Mouse (Mus musculus) forebrain, embryonic 16.5 days (tissue): Measurements from ENCODE around the gene Gstm1. TPM values are rescaled to one million over a fixed set of nuclear protein-coding genes. Genes with fewer than 3 reads are reported as not detected.
A peak's percentile ranks its signal among the peaks of the same experiment; 100 is the strongest.

Experiments used
- ATAC-seq: fragments of 200-750 bp; cut with Nextera tagmentation; 2 replicates; pipeline ENCODE4 v1.8.0; 2017; ENCODE audit warnings: mild to moderate bottlenecking, moderate library complexity
- H3K27ac ChIP-seq: fragments of 300-500 bp; sonication (generic); 2 replicates; pipeline ENCODE4 v1.5.1; 2014; ENCODE audit warnings: low read length, control low read depth
- H3K27me3 ChIP-seq: fragments of 300-500 bp; sonication (generic); replicated peaks from 2 replicates; pipeline ENCODE4 v1.6.1; 2014; ENCODE audit warnings: low read length; ENCODE audit not compliant: control insufficient read depth, insufficient read depth
- H3K36me3 ChIP-seq: fragments of 300-500 bp; sonication (generic); 2 replicates; pipeline ENCODE4 v1.6.1; 2014; ENCODE audit not compliant: control insufficient read depth, insufficient read depth
- H3K4me1 ChIP-seq: fragments of 300-500 bp; sonication (generic); replicated peaks from 2 replicates; pipeline ENCODE4 v1.6.1; 2014; ENCODE audit warnings: low read length; ENCODE audit not compliant: control insufficient read depth, insufficient read depth
- H3K4me2 ChIP-seq: fragments of 300-500 bp; sonication (generic); 2 replicates; pipeline ENCODE4 v1.6.1; 2014; ENCODE audit warnings: mild to moderate bottlenecking, low read length, control low read depth
- H3K4me3 ChIP-seq: fragments of 300-500 bp; sonication (generic); replicated peaks from 2 replicates; pipeline ENCODE4 v1.5.1; 2014; ENCODE audit warnings: mild to moderate bottlenecking, low read length, control low read depth
- H3K9ac ChIP-seq: fragments of 300-500 bp; sonication (generic); replicated peaks from 2 replicates; pipeline ENCODE4 v1.6.1; 2014; ENCODE audit warnings: low read depth, low read length, control low read depth
- H3K9me3 ChIP-seq: fragments of 300-500 bp; sonication (generic); 2 replicates; pipeline ENCODE4 v1.6.1; 2016; ENCODE audit warnings: low read length; ENCODE audit not compliant: control insufficient read depth
- WGBS: fragments of 180-500 bp; shearing (Covaris S2); extraction: QIAGEN DNeasy Blood & Tissue Kit; methylation state at CpG from one replicate; pipeline ENCODE4 v1.1.7; 2014; 5-methylcytosine and 5-hydroxymethylcytosine counted together
- polyA plus RNA-seq: library from polyadenylated mRNA; unstranded; fragments of >200 nt; fragmentation: Nextera tagmentation; extraction: Ambion mirVana; gene quantifications from 2 replicates; pipeline ENCODE4 v1.2.1, GENCODE M21; 2015

The Gstm1 gene
- 67.2 and 74.1 TPM in 2 replicates for polyA plus RNA-seq

DNA sequence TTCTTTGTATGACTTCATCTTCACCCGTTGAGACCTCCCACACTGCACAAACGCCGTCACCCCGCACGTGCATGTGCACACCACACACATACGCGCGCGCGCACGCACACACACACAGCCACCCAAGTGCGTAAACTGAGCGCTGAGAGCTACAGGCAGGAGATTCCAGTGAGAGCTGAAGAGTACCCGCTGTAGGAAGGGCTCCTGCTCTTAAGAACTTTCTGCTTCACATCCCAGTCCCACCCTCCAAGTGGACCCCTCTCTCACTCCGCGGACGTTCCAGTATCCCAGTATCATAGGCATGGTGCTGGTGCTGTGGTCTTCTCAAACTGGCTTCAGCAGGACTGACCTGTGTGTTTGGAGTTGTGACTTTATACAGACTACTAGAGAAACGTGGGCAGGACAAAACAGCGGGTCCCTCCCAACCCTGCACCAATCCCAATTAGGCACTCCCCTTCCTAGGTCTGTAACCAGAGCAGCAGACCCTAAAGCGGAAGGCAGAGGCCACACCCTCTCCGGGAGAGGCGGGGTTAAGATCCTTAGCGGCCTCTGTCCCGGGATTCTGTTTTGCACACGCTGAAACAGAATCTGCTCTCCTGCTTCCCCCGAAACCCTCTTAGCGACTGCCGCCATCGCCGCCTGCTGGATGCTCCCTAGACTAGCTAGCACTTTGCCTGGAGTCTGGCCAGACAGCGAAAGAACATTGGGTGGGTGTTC lies at the start of gene Gstm1:
Gstm1 (minus strand) TSS at position 501 of the 717 bp plus-strand sequence.
- Histone ChIP-seq H3K4me3 (peak within 1 kb of the TSS; percentile 45), H3K4me1 (peaks cover 13% of the 10 kb centered on the region), H3K36me3 (no peaks in the 10 kb centered on the region), H3K9me3 (no peaks in the 10 kb centered on the region), H3K4me2 (peak within 1 kb of the TSS; percentile 72), H3K27me3 (no peaks in the 10 kb centered on the region), H3K9ac (peak within 1 kb of the TSS; percentile 48), H3K27ac (peak within 1 kb of the TSS; percentile 68)
- under 1% methylated on average over 31 of the region's 31 CpGs for WGBS
- ATAC-seq, result peak; percentile 96

DNA sequence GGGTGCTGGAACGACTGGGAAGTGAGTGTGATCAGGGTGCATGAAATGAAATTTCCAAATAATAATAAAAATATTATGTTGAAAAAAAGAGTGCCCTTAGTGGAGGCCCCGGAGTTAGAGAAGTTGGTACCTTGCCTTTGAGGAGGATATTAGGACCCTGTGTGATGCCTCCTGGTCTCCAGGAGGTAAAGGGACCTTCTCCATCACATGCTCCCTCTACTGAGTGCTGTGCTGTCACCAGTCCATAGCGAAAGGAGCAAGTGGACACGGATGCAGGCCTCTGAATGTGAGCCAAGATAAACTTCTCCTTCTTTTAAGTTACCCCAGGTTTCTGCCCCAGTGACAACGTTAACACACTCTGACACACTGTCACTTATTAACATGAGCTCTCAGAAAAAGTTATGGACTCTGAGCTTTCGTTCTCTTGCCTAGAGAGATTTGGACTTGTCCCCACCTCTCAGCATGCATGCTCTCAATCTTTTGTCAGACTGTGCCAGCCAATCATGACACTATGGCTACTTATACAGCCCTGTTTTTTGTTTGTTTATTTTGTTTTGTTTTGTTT lies 49.7 kb upstream of the Gstm1 start:
- ATAC-seq, result no peak
- Histone ChIP-seq H3K36me3 (no peaks in the 10 kb centered on the region), H3K27ac (no peak overlapping the region), H3K4me3 (no peak overlapping the region), H3K27me3 (no peaks in the 10 kb centered on the region), H3K9ac (no peak overlapping the region), H3K9me3 (no peaks in the 10 kb centered on the region), H3K4me1 (no peaks in the 10 kb centered on the region), H3K4me2 (no peak overlapping the region)
- WGBS, result 64% methylated on average over 6 of the region's 6 CpGs

DNA sequence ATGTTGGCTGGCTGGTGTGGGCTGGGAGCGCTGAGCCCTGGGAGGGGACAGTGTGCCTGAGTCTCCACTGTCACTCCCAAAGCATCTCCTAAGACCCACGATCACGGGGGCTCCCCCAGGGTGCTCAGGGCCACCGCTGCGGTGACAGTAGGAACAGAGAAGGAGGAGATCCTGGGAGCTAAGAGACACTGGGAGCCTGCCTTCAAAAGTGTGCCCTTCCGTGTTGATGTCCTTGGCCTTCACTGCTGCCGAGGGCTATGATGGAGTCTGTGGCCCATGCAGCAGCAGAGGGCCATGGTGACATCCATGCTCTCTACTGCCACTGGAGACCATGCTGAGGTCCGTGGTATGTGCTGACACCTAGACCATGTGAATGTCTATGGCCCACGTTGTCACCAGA lies 47.8 kb upstream of the Gstm1 start:
- WGBS, result 84% methylated on average over 9 of the region's 9 CpGs

DNA sequence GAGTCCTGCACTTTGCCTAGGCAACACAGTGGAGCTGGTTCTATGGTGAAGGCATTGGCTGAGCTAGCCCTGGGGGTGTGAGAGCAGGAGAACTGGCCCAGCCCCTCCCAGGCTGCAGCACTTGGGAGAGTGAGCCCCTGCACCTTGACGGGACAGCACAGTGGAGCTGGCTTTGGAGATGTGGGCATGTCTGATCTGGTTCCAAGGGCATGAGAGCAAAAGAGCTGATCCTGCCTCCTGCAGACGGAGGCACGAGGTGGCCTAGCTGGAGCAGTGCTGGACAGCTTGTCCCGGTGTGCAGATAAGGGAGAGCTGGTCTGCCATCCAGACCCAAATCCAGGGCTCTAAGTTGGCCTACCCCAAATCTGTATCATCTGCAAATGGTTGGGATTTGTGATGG lies 46.9 kb upstream of the Gstm1 start:
- WGBS, result 74% methylated on average over 4 of the region's 4 CpGs
- ATAC-seq, result no peak
- Histone ChIP-seq H3K4me1 (no peaks in the 10 kb centered on the region), H3K27me3 (no peaks in the 10 kb centered on the region), H3K27ac (no peak overlapping the region), H3K36me3 (no peaks in the 10 kb centered on the region), H3K9ac (no peak overlapping the region), H3K4me2 (no peak overlapping the region), H3K9me3 (no peaks in the 10 kb centered on the region), H3K4me3 (no peak overlapping the region)

More for the DNA sequence above, 47.8 kb upstream of the Gstm1 start:
- no peak overlapping the region for H3K4me2 ChIP-seq
- H3K4me3 ChIP-seq, result no peak overlapping the region
- no peaks in the 10 kb centered on the region for H3K4me1 ChIP-seq
- H3K9ac ChIP-seq, result no peak overlapping the region
- H3K9me3 ChIP-seq, result no peaks in the 10 kb centered on the region
- H3K27ac ChIP-seq, result no peak overlapping the region
- ATAC-seq, result no peak
- no peaks in the 10 kb centered on the region for H3K27me3 ChIP-seq
- no peaks in the 10 kb centered on the region for H3K36me3 ChIP-seq

DNA sequence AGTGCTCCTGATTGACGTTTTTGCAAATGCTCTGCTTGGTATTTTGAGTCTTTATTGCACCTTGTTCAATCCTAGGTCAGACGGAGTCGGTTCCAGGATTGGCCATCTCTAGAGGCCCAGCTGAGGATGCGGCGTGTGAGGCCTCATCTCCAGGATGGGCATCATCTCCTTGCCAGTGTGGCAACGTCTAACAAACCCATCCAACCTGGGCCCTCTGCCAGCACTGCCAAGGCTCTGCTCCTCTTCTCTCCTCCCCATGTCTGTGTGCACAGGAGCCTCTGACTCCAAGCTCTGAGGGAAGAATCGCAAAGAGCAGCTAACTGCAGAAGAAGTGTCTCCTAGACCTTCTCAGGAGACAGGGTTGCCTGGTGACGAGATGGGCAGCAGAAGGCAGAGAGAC lies 44.9 kb upstream of the Gstm1 start:
- no peak overlapping the region for H3K4me2 ChIP-seq
- no peaks in the 10 kb centered on the region for H3K4me1 ChIP-seq
- H3K9me3 ChIP-seq, result no peaks in the 10 kb centered on the region
- no peak overlapping the region for H3K4me3 ChIP-seq
- no peaks in the 10 kb centered on the region for H3K36me3 ChIP-seq
- H3K27me3 ChIP-seq, result no peaks in the 10 kb centered on the region
- H3K27ac ChIP-seq, result no peak overlapping the region
- H3K9ac ChIP-seq, result no peak overlapping the region
- no peak for ATAC-seq
- WGBS, result 79% methylated on average over 8 of the region's 8 CpGs

DNA sequence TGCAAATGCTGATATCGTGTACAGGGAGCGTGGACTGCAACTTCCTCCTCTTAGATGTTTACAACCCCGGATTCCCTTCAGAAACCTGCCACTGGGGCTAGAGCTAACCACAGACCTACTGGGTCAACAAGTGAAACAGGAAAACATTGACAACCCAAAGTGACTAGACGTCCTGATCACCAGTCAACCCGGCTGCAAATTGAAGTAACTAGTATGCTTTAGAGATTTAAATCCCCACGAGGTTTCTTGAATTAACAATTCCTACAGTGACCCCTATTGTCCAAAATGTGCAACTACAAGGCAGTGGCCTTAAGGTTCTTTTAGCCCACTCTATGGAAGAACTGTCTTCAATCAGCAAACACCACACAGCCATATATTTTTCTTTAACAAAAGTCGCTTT lies 43.6 kb upstream of the Gstm1 start:
- 25% methylated on average over 7 of the region's 7 CpGs for WGBS
- no peak overlapping the region for H3K27ac ChIP-seq
- peak; percentile 45; the same call in 1 of the 2 replicates for ATAC-seq
- no peaks in the 10 kb centered on the region for H3K36me3 ChIP-seq
- H3K4me1 ChIP-seq, result no peaks in the 10 kb centered on the region
- H3K9ac ChIP-seq, result no peak overlapping the region
- H3K27me3 ChIP-seq, result no peaks in the 10 kb centered on the region
- no peaks in the 10 kb centered on the region for H3K9me3 ChIP-seq
- H3K4me3 ChIP-seq, result no peak overlapping the region
- H3K4me2 ChIP-seq, result peak overlapping the region; percentile 30; the same call in 1 of the 2 replicates

DNA sequence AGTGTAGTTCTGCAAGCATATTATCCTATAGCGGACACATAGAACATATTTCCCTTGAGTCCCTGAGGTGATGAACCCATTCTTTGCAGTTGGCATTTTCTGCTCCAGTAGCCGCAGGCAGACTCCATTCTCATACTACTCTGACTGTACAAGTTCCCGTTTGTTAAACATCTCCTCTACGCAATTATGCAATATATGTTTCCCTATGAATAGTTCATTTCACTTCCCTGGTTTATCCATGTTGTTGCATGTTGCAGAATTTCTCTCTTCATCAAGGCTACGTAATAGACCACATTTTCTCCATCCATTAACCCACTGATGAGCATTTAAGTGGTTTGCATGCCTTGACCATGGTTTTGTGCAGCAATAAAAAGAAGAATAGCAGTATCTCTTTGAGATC lies 32.7 kb upstream of the Gstm1 start:
- 90% methylated on average over 5 of the region's 5 CpGs for WGBS
- H3K4me1 ChIP-seq, result no peaks in the 10 kb centered on the region

DNA sequence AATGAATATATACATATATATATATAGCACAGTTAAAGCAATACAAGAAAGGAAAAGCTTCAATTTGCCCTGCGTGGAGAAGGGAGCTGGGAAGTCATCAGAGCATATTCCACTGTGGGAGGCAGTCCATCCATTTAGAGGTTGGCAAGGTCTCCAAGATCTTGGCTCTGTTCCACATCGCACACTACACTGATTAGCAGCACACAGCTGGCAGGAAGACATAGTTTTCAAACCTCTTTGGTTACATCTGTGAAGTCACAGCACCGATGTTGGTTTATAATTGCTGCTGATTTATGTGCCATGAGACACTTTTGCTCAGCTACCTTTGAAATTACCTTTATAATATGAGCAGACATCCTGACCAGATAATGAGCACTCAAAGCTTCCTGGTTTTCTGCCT lies 30.5 kb upstream of the Gstm1 start:
- Histone ChIP-seq H3K27me3 (no peaks in the 10 kb centered on the region), H3K4me2 (no peak overlapping the region), H3K27ac (no peak overlapping the region), H3K9ac (no peak overlapping the region), H3K9me3 (no peaks in the 10 kb centered on the region), H3K36me3 (no peaks in the 10 kb centered on the region), H3K4me1 (no peaks in the 10 kb centered on the region; the same call in 1 of the 2 replicates), H3K4me3 (no peak overlapping the region)
- 75% methylated on average over 3 of the region's 3 CpGs for WGBS
- ATAC-seq, result no peak

More for the DNA sequence above, 32.7 kb upstream of the Gstm1 start:
- Histone ChIP-seq H3K4me2 (no peak overlapping the region), H3K27ac (no peak overlapping the region), H3K27me3 (no peaks in the 10 kb centered on the region), H3K9me3 (no peaks in the 10 kb centered on the region), H3K36me3 (no peaks in the 10 kb centered on the region), H3K4me3 (no peak overlapping the region), H3K9ac (no peak overlapping the region)
- ATAC-seq, result no peak

DNA sequence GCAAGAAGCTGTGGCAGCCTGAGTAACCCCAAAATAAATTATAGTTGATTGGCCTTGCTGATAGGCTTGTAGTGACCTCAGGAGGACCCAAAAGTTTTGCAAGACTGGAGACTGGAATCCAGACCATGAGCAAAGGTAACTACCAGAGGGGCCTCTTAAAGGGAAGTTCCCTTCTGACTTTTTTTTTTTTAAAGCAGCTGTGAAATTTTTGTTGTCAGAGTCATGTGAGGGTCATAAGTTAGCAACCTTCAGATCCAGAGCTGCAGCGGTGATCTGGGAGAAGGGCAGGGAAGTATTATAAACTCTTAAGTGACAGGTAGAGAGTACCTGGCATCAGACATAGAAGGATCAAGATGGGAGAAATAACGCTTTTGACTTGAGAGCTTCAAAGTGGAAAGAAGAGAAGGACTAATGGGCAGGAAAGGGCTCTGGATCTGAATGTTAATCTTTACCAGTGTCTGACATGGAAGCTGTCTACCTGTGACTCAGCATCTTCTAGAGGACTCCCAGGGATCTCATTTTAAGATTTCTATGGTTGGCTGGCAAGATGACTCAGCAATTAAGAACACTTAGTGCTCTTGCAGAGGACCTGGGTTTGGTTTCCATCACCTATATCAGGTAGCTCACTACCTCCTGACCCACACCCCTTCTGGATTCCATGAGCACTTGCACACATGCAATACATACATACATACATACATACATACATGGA lies 29.3 kb upstream of the Gstm1 start:
- Histone ChIP-seq H3K9ac (no peak overlapping the region), H3K27me3 (no peaks in the 10 kb centered on the region), H3K4me2 (no peak overlapping the region), H3K4me1 (no peaks in the 10 kb centered on the region; the same call in 1 of the 2 replicates), H3K27ac (no peak overlapping the region), H3K36me3 (no peaks in the 10 kb centered on the region), H3K9me3 (no peaks in the 10 kb centered on the region), H3K4me3 (no peak overlapping the region)
- 90% methylated on average over 2 of the region's 2 CpGs for WGBS
- no peak for ATAC-seq
